Mouse (Mus musculus) neural tube, postnatal 0 days (tissue): ENCODE measurements around the gene Atp11b. TPM values are rescaled to one million over a fixed set of nuclear protein-coding genes. Genes with fewer than 3 reads are reported as not detected.

Source experiments
- polyA plus RNA-seq: library from polyadenylated mRNA; unstranded; fragments of >200 nt; fragmentation: Nextera tagmentation; extraction: Ambion mirVana; gene quantifications from 2 replicates; pipeline ENCODE4 v1.2.1, GENCODE M21; 2015

Atp11b gene
- 30.5 and 38.6 TPM in 2 replicates for polyA plus RNA-seq

DNA sequence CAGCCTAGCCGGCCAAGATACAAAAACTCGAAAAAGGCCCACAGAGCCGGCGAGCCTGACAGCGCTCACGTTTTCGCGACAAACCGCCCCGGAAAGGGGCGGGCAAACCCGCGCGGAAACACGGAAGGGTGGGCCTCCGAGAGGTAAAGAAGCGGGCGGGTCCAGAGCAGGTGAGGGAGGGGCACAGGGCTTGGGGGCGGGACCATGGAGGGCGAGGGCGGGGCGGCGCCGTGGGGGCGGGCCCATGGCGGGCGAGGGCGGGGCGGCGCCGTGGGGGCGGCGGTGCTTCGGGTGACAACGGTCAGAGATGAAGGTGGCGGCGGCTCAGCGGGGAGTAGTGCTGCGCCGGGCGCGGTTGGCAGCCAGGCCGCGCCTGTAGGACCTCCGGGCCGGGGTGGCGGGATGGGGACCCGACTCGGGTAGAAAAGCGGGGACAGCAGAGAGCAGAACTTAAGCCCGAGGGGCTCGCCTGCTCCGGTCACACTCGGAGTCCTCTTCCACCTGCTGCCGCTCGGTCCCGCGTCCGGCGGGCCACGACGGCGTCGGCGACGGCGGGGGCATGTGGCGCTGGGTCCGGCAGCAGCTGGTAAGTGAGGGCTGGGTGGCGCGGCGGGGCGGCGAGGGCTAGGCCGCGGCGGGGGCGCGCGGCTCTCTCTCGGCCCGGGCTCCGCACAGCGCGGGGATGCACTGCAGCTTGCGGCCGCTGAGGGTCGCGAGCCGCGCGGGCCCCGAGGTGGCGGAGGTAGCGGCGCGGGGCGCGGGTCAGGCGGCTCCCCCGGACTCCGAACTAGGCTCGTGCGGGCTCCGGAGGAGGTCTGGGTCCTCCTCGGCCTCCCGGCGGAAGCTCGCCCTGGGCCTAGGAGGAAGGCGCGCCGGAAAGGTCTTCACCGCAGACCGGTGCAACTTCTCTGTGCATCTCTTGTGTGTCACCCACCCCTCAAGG lies at the start of gene Atp11b:
Gene Atp11b (plus strand): TSS at position 282 of the 943 bp plus-strand sequence.

Other genes starting within 250 kb of the Atp11b start
- 85.8 and 97.9 TPM in 2 replicates for gene Dcun1d1, start 183.3 kb downstream of the Atp11b start, polyA plus RNA-seq
- gene Mccc1, start 246.6 kb downstream of the Atp11b start, polyA plus RNA-seq = 22.5 and 24.6 TPM in 2 replicates